Mouse (Mus musculus) CD8-positive naive resting alpha-beta T cell, adult 2 months (primary cell): Measurements from ENCODE around the gene Mycn.

Source experiments
- DNase-seq, 2 experiments: peaks; one replicate each; pipeline ENCODE4 v3.0.0; 2022; ENCODE audit warnings: low read depth in 2 of 2, low spot score in 2 of 2

The Mycn gene

DNA sequence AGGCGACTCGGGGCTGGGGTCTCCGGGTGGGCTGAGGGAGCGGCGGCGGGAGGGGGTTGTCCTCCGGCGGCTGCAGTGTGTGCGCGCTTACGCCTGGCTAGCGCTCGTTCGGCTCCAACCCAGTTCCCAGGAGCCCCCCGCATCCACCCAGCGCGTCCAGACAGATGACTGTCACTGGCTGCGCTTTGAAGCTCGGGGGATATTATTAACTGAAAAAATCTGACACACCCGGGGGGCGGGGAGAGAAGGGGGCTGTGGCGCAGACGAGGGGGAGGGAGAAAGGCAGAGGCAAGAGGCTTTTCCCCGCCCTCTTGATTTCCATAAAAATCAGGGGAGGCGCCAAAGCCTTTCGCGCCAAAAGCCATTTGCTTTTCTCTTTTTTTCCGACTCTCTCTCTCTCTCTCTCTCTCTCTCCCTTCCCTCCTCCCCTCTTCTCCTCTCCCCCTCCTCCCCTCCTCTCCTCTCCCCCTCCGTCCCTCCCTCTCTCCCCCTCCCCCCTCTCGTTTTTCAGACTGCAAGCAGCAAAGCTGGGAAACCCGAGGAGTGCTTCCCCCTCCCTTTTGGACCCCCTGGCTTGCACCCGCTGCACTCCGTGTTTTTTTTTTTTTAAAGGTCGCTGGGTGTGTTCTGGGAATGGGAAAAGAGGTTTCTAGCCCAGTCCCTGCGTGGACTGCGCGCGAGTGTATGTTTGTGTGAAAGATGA is at the start of gene Mycn:
Gene Mycn, minus strand, starts transcription at position 254 of the 703 bp plus-strand sequence.
- DNase-seq = no peak

DNA sequence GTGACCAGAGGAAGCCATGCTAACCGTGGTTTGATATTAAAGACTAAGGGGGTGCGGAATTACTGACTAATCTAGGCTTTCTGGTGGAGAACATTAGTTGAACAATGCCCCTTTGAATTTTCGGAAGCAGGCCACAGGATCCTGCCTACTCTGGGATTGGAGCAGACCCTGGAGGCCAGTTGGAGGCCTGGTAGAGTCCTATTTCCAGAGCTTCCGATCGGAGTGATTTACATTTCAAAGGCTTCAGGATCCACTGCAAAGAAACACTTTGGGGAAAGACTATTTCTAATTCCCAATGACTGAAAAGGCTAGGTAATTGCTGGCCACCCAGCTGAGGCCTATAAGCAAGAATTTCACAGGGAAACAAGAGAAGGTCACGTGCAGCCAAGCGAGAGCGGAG is 45.7 kb upstream of the Mycn start:
- DNase-seq = no peak

DNA sequence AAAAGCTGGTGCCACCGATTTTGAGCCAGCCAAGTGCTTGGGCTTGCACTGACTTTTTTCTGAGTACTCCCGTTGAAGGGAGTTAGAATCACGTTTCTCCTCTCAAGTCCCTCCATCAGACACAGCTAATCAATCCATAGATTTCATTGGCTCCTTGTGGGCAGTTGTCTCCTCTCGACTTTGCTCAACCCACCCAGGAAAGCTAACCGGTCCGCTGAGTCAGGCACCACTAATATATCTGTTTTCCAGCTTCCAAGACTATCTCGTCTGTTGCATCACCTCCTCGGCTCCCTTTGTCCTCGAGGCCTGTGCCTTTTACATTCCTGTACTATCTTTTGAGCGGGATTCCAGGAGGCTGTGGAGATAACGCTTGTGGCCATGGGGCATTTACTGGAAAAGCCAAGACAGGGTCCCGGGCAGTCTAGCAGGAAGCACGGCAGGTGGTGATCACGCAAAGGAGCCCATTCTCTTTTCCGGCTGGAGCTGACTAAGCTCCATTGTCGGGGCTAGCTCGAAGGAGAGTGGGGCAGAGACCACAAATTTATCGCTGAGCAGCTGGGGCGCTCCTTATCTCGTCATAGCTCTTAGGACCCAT is 45.0 kb upstream of the Mycn start:
- no peak for DNase-seq

DNA sequence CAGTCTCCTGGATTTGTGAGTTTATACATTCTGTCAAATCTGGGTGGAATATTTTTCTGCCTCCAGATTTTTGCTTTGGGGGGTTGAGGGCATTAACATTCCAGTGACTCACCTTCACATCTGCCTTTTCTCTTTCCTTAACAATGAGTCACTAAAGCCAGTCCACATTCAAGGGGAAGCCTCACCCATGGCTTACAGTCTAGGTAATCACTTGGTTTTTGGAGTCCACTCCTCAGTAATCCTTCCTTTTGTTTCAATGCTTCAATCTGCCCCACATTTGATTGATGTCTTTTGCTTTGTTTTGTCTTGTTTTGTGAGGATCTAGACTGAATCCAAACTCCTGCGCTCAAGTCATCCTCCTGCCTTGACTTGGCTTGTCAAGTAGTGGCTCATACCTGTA is 41.3 kb upstream of the Mycn start:
- no peak for DNase-seq

DNA sequence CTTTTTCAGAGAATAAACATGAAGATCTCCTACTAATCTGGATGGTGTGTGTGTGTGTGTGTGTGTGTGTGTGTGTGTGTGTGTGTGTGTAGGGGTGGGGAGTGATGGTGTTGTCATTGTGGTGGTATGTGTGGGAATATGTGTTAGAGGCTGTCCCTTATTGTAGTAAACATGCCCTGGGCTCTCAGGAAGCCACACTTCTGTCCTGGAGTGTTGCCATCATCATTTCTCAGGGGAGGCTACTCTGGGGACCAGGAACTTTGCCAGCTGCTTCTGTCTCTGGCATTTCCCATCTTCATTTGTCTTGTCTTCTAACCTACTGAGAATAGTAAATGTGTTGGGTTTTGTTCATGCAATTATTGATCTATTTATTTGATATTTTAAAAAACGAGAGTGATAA is 33.7 kb upstream of the Mycn start:
- no peak for DNase-seq

DNA sequence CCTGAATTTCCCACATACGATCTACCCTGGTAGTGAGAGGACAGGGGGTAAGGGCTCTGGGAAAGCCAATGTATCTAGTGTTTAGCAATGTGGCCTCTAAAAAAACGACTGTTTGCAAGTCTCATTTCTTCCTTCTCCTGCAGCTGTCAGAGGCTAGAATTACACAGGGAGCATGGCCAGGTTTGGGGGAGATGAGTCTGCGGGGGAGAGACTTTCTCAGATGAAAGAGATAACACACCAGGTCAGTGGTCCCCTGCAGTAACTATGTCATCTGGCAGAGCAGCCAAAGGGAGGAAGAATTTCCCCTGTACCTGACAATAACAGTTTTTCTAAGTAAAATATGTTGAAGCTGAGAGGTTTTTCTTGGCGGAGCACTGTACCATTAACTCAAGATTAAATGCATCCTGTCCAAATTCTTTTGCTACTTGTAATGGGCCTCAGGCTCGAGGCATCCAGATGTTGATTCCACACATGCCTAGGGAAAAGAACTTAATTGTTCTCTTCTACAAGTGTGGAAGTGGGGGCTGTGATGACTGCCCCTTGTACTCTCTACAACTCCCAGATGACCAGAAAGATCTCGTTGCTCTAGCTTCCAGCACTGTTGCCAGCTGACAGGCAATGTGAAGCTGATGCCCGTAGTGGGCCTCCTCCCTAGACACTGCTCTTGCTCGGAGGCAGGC is 31.2 kb upstream of the Mycn start:
- DNase-seq = no peak

DNA sequence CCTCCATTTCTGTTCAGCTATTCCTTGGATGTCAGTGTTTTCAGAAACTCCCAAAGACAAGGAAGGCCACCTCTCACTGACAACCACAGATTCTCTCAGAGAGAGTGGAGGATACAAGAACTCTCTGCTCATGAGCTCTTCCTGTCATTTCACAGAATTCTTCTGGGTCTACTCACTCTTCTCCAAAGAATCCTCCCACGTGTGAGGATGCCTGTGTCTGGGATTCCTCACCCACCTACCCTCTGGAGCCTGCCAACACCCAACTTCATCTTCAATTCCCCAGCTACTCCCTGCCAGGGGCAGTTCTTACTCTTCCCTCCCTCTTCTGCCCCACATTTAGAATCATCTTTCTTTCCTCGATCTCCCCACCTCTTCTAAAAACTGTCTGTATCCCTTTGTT is 26.2 kb upstream of the Mycn start:
- no peak for DNase-seq

DNA sequence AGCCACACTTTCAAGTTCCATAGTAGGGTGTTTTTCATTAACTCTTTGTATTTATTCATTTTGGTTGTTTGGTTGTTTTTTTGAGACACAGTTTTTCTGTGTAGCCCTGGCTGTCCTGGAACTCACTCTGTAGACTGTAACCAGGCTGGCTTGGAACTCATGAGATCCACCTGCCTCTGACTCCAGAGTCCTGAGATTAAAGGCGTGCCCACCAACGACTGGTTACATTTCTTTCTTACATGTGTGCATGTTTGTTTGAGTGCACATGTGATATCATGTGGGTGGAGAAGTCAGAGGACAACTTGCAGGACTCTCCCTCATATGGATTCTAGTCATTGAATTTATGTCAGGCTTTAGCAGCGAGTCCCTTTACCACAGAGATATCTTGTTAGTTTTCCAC is 23.1 kb upstream of the Mycn start:
- DNase-seq = no peak

DNA sequence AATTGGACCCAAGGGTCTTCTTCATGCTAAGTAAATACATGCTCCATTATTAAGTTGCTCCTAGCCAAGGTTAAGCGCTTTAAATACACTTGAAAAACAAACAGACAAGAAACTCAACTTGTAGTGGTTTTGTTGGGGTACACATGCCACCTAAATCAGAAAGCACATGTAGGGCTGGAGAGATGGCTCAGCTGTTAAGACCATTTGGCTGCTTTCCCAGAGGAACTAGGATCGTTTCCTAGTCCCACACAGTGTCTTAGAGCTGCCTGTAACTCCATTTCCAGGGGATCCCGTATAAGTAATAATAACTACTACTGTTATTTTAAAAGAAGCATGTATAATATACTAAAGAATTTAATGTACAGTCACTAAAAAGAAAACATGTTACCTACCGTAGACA is 5.9 kb upstream of the Mycn start:
- DNase-seq = no peak

DNA sequence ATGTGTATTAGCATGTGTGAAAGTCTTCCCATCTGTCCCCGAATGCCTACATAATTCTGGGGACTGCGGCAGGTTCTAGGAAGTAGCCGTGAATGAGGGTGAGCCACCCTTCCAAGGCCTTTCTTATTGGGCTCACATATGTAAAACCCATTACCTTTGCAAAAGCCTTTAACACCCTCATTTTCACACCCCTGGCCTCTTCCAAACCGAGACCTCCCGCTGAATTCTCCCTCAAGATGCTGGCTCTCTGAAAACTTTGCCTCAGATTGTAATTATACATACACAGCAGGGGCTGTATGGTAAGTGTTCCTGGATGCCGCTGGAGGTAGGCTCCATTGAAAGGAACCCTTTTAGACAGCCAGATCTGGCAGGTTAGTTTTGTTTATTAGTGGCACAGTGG is 1.6 kb upstream of the Mycn start:
- DNase-seq = no peak

DNA sequence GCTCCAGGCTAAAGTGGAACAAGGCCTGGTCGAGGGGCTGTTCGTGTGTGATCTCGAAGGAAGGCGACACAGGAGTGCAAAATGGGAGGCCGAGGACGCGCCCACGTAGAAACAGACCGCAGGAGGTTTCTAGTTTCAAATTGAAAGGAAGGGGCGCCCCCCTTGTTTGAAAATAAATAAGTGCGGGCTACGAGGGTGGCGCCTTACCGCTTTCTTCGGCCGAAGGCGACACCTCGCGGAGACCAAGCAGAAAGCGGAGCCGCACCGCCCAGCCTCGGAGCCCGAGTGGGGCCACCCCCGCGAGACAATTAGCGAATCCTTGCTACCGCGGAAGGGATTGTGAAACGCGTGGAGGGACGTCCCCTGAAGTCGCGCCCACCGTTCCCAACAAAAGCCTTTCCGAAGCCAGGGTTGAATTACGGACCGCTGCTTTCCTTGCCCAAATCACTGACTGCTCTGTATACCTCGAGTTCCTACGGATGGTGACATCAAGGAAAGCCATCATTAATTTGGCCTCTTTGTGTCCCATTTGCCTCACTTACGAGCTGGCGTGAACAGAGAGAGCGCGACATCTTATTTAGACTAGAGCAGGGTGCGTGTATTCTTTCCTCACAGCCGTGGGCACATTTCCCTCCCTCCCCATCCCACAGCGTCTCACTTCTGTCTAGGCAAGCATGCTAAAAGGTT is 793 bp upstream of the Mycn start:
- peak; percentile 52 to 63 for DNase-seq

DNA sequence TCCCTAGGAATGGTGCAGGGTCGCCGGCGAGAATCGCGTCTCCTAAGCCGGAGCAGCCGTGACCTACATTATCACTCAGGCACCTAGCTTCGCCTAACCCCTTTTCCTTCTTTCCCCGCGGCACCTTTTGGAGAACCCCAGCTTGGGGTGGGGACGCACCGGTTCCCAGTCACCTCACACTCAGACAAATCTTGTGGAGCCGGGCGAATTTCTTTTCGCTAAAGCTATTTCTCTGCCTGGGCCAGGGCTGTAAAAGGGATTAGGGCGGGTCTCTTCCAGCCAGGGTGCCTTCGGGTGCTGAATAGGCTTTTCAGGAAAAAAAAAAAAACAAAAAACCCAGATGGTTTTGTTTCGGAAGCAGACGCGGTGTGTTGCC is 597 bp downstream of the Mycn start:
- no peak for DNase-seq

DNA sequence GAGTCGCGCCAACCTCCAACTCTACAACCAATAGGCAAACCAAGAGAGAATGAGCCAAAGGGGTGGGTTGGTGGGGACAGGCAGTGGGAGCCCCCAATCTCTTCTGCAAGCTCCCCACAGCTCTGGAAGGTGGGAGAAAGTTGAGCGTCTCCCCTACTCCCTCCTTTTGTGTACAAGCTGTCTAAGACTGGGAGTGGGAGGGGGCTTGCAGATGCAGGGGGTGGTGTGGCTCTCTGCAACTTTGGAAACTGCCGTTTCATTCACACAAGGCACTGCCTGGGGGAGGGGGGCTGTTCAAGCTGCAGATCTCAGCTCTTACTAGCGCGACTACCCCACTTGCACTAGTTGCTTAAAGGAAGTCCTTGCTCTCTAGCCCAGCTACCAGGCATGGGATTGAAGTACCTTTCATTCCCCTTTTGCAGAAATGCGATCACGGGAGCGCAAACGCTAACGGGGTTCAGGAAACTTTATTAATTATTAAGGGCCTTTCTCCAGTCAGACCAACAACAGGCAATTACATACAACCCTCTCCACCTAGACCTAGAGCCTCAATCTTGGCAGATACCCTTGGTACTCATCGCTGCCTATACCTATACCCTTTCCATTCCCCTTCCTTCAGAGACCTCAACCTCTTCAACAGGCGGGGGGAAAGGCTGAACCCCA is 1.1 kb downstream of the Mycn start:
- DNase-seq = no peak

DNA sequence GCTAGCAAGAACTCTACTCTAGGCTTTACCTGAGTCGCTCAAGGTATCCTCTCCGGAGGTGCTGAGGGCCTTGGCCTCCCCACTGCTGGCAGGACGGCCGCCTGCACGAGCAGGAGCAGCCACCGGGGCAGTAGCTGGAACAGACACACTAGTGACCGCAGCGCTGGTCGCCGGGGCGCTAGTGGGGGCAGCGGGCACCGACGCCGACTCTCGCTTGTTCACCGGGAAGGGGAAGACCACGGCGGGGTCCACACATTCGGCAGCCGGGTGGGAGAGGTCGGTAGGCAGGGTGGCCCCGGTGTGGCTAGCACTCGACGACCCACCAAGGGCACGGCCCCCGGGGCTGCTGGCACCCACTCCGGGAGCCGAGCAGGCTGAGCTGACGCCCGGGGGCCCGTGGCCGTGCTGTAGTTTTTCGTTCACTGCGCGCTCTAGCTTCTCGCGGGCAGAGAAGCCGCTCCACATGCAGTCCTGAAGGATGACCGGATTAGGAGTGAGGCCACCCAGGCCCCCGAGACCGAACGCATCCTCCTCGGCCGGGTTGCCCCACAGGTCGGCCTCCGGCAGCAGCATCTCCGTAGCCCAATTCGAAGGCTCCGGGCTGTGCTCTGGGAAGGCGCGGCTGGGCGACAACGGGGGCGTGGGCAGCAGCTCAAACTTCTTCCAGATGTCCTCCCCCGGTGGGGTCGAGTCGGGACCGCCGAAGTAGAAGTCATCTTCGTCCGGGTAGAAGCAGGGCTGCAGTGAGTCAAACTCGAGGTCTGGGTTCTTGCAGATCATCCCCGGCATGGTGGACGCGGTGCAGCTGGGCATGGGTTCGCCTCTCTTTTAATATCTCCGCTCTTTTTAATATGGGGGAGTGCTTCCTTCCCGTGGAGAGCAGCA is 1.9 kb downstream of the Mycn start:
- DNase-seq = no peak

DNA sequence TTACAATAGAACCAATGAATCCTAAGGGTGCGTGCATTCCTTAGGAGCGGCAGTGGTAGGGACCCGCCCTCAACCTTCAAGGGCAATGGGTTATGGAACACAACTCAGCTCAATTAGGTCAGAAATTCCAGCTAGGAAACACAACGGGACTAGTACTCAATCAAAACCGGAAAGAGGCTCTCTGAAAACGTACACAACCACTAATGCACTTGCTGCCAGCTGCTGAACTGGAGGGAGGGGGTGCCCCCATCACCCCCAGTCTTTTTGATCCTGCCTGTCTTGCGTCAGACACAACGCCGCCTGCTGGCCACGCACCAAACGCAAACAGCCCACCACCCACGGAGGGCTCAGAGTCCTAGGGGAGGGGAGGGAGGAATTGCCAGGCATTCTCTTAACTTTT is 2.9 kb downstream of the Mycn start:
- peak; percentile 12 to 55 for DNase-seq

DNA sequence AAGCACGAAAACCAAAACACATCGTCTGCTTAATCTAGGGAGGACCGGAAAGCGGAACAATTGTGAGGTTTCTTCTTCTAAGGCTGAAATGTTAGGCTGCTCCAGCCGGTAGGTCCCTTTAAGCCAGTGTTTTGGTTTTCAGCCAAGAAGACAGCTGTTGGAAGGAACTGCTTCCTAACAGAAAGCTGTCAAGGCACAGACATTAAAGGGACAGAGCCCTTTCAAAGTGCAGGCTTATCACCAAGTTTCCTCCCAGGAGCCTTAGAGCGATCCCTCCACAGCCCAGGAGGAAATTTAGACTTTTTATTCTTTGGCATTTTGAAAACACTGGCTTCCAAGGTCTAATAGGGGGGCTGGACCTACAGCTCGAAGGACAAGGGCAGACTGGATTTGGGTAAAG is 3.4 kb downstream of the Mycn start:
- no peak for DNase-seq

DNA sequence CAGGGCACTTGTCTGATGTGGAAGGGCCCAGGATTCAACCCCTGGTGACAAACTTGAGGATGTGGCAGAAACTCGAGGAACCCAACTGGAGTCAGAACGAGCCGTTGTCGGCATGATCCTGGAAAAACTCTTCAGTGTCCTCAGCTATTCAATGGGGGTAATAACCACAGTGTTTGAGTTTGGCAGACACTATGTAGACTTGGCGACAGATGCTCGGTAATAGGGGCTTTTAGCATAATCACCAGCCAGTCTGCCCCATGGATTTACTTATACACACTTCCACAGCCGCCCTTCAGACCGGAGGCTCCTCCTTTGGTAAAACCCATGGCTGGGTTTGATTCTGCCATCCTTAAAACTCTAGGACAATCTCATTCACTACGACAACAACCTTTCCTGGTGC is 4.0 kb downstream of the Mycn start:
- DNase-seq = no peak

DNA sequence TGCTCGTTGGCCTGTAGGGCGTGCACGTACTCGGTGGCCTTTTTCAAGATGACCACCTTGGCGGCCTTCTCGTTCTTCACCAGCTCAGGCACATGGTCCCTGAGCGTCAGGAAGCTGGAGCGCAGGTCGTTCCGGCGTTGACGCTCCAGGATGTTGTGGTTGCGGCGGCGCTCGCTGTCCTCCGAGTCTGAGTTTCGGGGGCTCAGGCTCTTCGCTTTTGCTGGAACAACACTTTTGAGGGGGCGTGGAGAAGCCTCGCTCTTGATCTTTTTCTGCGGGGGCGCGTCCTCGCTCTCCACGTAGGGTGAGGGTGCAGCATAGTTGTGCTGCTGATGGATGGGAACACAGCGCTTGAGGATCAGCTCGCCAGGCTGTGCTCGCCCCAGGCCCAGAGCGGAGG is 4.6 kb downstream of the Mycn start:
- peak; percentile 33 to 58 for DNase-seq

DNA sequence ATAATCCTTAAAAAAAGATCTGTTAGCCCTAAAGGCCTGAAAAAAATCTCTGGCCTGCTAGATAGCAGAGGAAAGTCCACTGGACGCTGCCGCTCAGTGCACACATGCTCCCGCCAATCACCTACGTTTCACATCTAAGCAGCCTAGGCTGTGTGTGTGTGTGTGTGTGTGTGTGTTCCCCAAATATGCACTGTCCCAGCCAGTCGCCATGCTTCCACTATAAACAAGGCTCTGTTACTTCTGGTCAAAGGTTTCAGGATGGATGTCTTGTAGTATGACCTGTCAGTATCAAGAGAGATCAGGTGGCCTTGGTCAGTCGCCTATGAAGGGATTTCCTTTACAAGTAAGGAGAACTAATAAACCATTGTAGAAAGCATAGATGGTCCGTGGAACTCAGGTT is 9.5 kb downstream of the Mycn start:
- no peak for DNase-seq

DNA sequence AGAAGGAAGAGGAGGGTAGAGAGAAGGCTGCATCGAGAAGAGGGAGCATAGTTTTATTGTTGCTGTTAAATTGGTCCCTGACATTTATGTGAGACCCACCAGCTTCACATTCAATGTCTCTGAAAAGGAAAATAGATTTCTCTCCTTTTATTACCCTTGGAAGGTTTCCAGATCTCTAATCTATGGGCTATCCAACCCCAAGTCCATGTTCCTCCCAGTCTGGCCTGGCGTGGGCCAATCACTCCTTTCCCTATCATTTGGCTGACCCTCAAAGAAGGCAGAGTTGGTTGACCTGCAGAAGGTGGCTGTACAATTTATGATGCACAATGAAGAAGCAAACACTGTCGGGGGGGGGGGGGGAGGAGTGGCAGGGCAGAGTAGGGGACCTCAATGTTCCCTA is 13.5 kb downstream of the Mycn start:
- DNase-seq = no peak
